Mouse (Mus musculus): ENCODE measurements around the gene Cherp.

The Cherp gene

GRCm38 (mm10) chr8:72485456-72486199, 10.6 kb upstream of the Cherp start:
- DNase-seq (ENCODE audit: low read depth, low spot score) = no peak

GRCm38 (mm10) chr8:72470684-72471083, 4.3 kb downstream of the Cherp start:
- DNase-seq (ENCODE audit: low read depth, low spot score) = no peak

- no peak for DNase-seq (ENCODE audit: low read depth, low spot score)
Observed at GRCm38 (mm10) chr8:72469984-72470383, 5.0 kb downstream of the Cherp start.

GRCm38 (mm10) chr8:72469243-72469642, 5.8 kb downstream of the Cherp start:
- no peak for DNase-seq (ENCODE audit: low read depth, low spot score)

- DNase-seq (ENCODE audit: low read depth, low spot score) = no peak
Observed at GRCm38 (mm10) chr8:72464211-72464610, 10.8 kb downstream of the Cherp start.

- DNase-seq (ENCODE audit: low read depth, low spot score) = no peak
Observed at GRCm38 (mm10) chr8:72459881-72460533, 15.0 kb downstream of the Cherp start.

- no peak for DNase-seq (ENCODE audit: low read depth, low spot score)
Observed at GRCm38 (mm10) chr8:72458457-72458856, 16.6 kb downstream of the Cherp start.

GRCm38 (mm10) chr8:72457806-72458205, 17.2 kb downstream of the Cherp start:
- no peak for DNase-seq (ENCODE audit: low read depth, low spot score)

- DNase-seq (ENCODE audit: low read depth, low spot score) = no peak
Observed at GRCm38 (mm10) chr8:72455317-72455716, 19.7 kb downstream of the Cherp start.

- DNase-seq (ENCODE audit: low read depth, low spot score) = no peak
Observed at GRCm38 (mm10) chr8:72453904-72454303, 21.1 kb downstream of the Cherp start.

- DNase-seq (ENCODE audit: low read depth, low spot score) = no peak
Observed at GRCm38 (mm10) chr8:72451516-72451915, 23.5 kb downstream of the Cherp start.

- DNase-seq (ENCODE audit: low read depth, low spot score) = no peak
Observed at GRCm38 (mm10) chr8:72445071-72445470, 30.0 kb downstream of the Cherp start.

GRCm38 (mm10) chr8:72443994-72444350, 31.1 kb downstream of the Cherp start:
- DNase-seq (ENCODE audit: low read depth, low spot score) = no peak

GRCm38 (mm10) chr8:72443338-72443993, 31.6 kb downstream of the Cherp start, which contains the start of the genes Calr3 and 1700030K09Rik:
Calr3 (minus strand) TSS chr8:72443870.
1700030K09Rik (plus strand) TSS chr8:72443880.
- peak; percentile 97 for DNase-seq (ENCODE audit: low read depth, low spot score)

GRCm38 (mm10) chr8:72438248-72439015, 36.6 kb downstream of the Cherp start:
- no peak for DNase-seq (ENCODE audit: low read depth, low spot score)

GRCm38 (mm10) chr8:72434952-72435351, 40.1 kb downstream of the Cherp start:
- no peak for DNase-seq (ENCODE audit: low read depth, low spot score)

- DNase-seq (ENCODE audit: low read depth, low spot score) = no peak
Observed at GRCm38 (mm10) chr8:72429676-72430075, 45.4 kb downstream of the Cherp start.

- DNase-seq (ENCODE audit: low read depth, low spot score) = no peak
Observed at GRCm38 (mm10) chr8:72422926-72423325, 52.1 kb downstream of the Cherp start.

GRCm38 (mm10) chr8:72421362-72422335, 53.4 kb downstream of the Cherp start, which contains the start of gene Eps15l1:
Eps15l1 (minus strand) TSS chr8:72421460.
- peak; percentile 99 for DNase-seq (ENCODE audit: low read depth, low spot score)

GRCm38 (mm10) chr8:72420571-72421361, 54.3 kb downstream of the Cherp start:
- peak; percentile 17 for DNase-seq (ENCODE audit: low read depth, low spot score)
